In genomic region chr2:173159354-173160311, GRCm38 (mm10) we compare ENCODE assay signal across 8 mouse cellular contexts. TPM values are rescaled to one million over a fixed set of nuclear protein-coding genes. Genes with fewer than 3 reads are reported as not detected.
DNase-seq lines count a peak whose midpoint lies in the region; ATAC-seq and TF ChIP-seq lines count a peak whose summit lies in the region.

No protein-coding gene starts in this region.

- intact Hi-C loops in left cerebral cortex, postnatal 10 days (cut with DNase I) = no loop called here
- intact Hi-C loops in left cerebral cortex, postnatal 36 days (cut with DNase I) = no loop called here

- H3K4me3 ChIP-seq in bone marrow, adult 2 months (replicated peaks; ENCODE audit: control insufficient read depth, low read depth, low read length) = no peak overlapping the region
- no peak overlapping the region for H3K4me3 ChIP-seq in forebrain, postnatal 0 days (ENCODE audit: low read depth, low read length)
- no peak overlapping the region for H3K4me3 ChIP-seq in liver, adult 2 months (ENCODE audit: insufficient read depth, low read depth, low read length)

- no peaks in the 10 kb centered on the region for H3K27me3 ChIP-seq in forebrain, postnatal 0 days (ENCODE audit: insufficient read depth, low read length)
- H3K27me3 ChIP-seq in liver, adult 2 months (ENCODE audit: control insufficient read depth, insufficient read depth, low read length) = no peaks in the 10 kb centered on the region

- H3K79me2 ChIP-seq in liver, adult 2 months (ENCODE audit: control insufficient read depth, insufficient read depth, low read length) = no peaks in the 10 kb centered on the region

- WGBS in bone marrow, adult 2 months = 54% methylated on average over 24 of the region's 24 CpGs
- 55% methylated on average over 24 of the region's 24 CpGs for WGBS in forebrain, postnatal 0 days
- WGBS in liver, adult 2 months = 14% methylated on average over 24 of the region's 24 CpGs

- peak; percentile 71 for TF ChIP-seq CTCF in bone marrow, adult 2 months (IDR thresholded peaks at IDR 0.05; ENCODE audit: control insufficient read depth, insufficient read depth, low read length)
- peak; percentile 84 for TF ChIP-seq CTCF in forebrain, postnatal 0 days (IDR thresholded peaks at IDR 0.05; ENCODE audit: low read depth)
- TF ChIP-seq CTCF in liver, adult 2 months (IDR thresholded peaks at IDR 0.05; ENCODE audit: low read depth, low read length) = peak; percentile 68

- H3K4me1 ChIP-seq in bone marrow, adult 2 months (ENCODE audit: control insufficient read depth, insufficient read depth, low read length) = no peaks in the 10 kb centered on the region
- H3K4me1 ChIP-seq in forebrain, postnatal 0 days (ENCODE audit: insufficient read depth) = no peaks in the 10 kb centered on the region
- H3K4me1 ChIP-seq in liver, adult 2 months (ENCODE audit: control insufficient read depth, insufficient read depth, low read length) = 0 out of 2 replicates have a peak, but pooled peaks cover 1% of the 10 kb centered on the region

- peak; percentile 54 to 67 for DNase-seq in left cerebral cortex, postnatal 10 days (ENCODE audit: extremely low spot score in 1 of 2, low spot score in 2 of 2)
- DNase-seq in left cerebral cortex, postnatal 36 days (ENCODE audit: low spot score in 2 of 2) = no peak
- DNase-seq in forebrain, postnatal 0 days = peak; percentile 70
- DNase-seq in hindlimb bud, embryonic 11.5 days (ENCODE audit: extremely low spot score, low read depth, low spot score) = peak; percentile 94
- peak; percentile 95 for DNase-seq in liver, adult 2 months (ENCODE audit: extremely low read depth, low read depth, low spot score)
- peak; percentile 79 for DNase-seq in naive thymus-derived CD4-positive, alpha-beta T cell, adult 2 months (ENCODE audit: low read depth)
- DNase-seq in testis, postnatal 14 days (ENCODE audit: low spot score) = peak; percentile 80

- no peak overlapping the region for H3K27ac ChIP-seq in bone marrow, adult 2 months (ENCODE audit: control insufficient read depth, insufficient read depth, low read depth, low read length, poor library complexity)
- no peak overlapping the region for H3K27ac ChIP-seq in forebrain, postnatal 0 days (ENCODE audit: low read depth, low read length)
- H3K27ac ChIP-seq in liver, adult 2 months (replicated peaks; ENCODE audit: insufficient read depth, low read depth, low read length) = peak overlapping the region; percentile 25

- TF ChIP-seq POLR2A in bone marrow, adult 2 months (IDR thresholded peaks at IDR 0.05; ENCODE audit: borderline replicate concordance, control insufficient read depth, low read depth, low read length) = no peak
- TF ChIP-seq POLR2A in liver, adult 2 months (IDR thresholded peaks at IDR 0.05; ENCODE audit: extremely low read depth, insufficient read depth, low read length) = peak; percentile 48

- no peaks in the 10 kb centered on the region for H3K9me3 ChIP-seq in forebrain, postnatal 0 days (ENCODE audit: low read length)

- H3K36me3 ChIP-seq in forebrain, postnatal 0 days (ENCODE audit: insufficient read depth) = no peaks in the 10 kb centered on the region
- H3K36me3 ChIP-seq in liver, adult 2 months (ENCODE audit: control insufficient read depth, insufficient read depth, low read length) = peaks cover 22% of the 10 kb centered on the region

- ATAC-seq in forebrain, postnatal 0 days = peak; percentile 86

- no peak overlapping the region for H3K4me2 ChIP-seq in forebrain, postnatal 0 days (ENCODE audit: low read depth)

- no peak overlapping the region for H3K9ac ChIP-seq in forebrain, postnatal 0 days
- 0 out of 2 replicates have a peak overlapping the region, but pooled peaks have one; percentile 2 for H3K9ac ChIP-seq in liver, adult 2 months (ENCODE audit: low read depth, low read length)

RNA-seq across cellular contexts. Expression of gene Pck1, which starts 6.8 kb away (rescaled TPM):
- total RNA-seq in left cerebral cortex, postnatal 10 days (2021) = not detected
- not detected for total RNA-seq in left cerebral cortex, postnatal 36 days (2021)
- 4.9 and 16.4 TPM in 2 replicates for polyA plus RNA-seq in bone marrow, adult 2 months (2011; ENCODE audit: insufficient read depth, insufficient read length, low replicate concordance, missing spikeins)
- total RNA-seq in forebrain, postnatal 0 days (2014; rRNA removed) = not detected in 2 replicates
- polyA plus RNA-seq in forebrain, postnatal 0 days (2015; fragmentation: Nextera tagmentation; extraction: Ambion mirVana) = not detected in 2 replicates
- total RNA-seq in liver, adult 2 months (2014; rRNA removed) = 2,468 and 2,488 TPM in 2 replicates
- 240 and 585 TPM in 2 replicates for polyA plus RNA-seq in liver, adult 2 months (2012; rRNA removed)

RNA-seq across cellular contexts. Expression of gene Ctcfl, which starts 40.3 kb away (rescaled TPM):
- total RNA-seq in left cerebral cortex, postnatal 10 days (2021) = not detected
- total RNA-seq in left cerebral cortex, postnatal 36 days (2021) = under 1 TPM in 1 of 2 experiments, not detected in 1; 0.11 TPM
- polyA plus RNA-seq in bone marrow, adult 2 months (2011; ENCODE audit: insufficient read depth, insufficient read length, low replicate concordance, missing spikeins) = not detected in 2 replicates
- total RNA-seq in forebrain, postnatal 0 days (2014; rRNA removed) = not detected in 2 replicates
- 0.06 TPM in 1 of 2 replicates, not detected in the other for polyA plus RNA-seq in forebrain, postnatal 0 days (2015; fragmentation: Nextera tagmentation; extraction: Ambion mirVana)
- total RNA-seq in liver, adult 2 months (2014; rRNA removed) = 0.27 and 0.46 TPM in 2 replicates
- polyA plus RNA-seq in liver, adult 2 months (2012; rRNA removed) = 0.10 and 0.20 TPM in 2 replicates

RNA-seq across cellular contexts. Expression of gene Zbp1, which starts 59.1 kb away (rescaled TPM):
- total RNA-seq in left cerebral cortex, postnatal 10 days (2021) = under 1 TPM in 1 of 2 experiments, not detected in 1; 0.12 TPM
- total RNA-seq in left cerebral cortex, postnatal 36 days (2021) = not detected
- polyA plus RNA-seq in bone marrow, adult 2 months (2011; ENCODE audit: insufficient read depth, insufficient read length, low replicate concordance, missing spikeins) = 8.1 and 9.1 TPM in 2 replicates
- 0.52 TPM in 1 of 2 replicates, not detected in the other for total RNA-seq in forebrain, postnatal 0 days (2014; rRNA removed)
- polyA plus RNA-seq in forebrain, postnatal 0 days (2015; fragmentation: Nextera tagmentation; extraction: Ambion mirVana) = 0.44 and 0.45 TPM in 2 replicates
- 8.1 and 10.8 TPM in 2 replicates for total RNA-seq in liver, adult 2 months (2014; rRNA removed)
- polyA plus RNA-seq in liver, adult 2 months (2012; rRNA removed) = 9.2 and 13.2 TPM in 2 replicates

Comparison
In these comparisons a context has a peak if more than half of its experiments do, and no peak if none do; other contexts are left out.
1. DNase-seq: peak in left cerebral cortex, postnatal 10 days (2 of 2), forebrain, postnatal 0 days (single experiment), hindlimb bud, embryonic 11.5 days (single experiment), liver, adult 2 months (single experiment), naive thymus-derived CD4-positive, alpha-beta T cell, adult 2 months (single experiment) and testis, postnatal 14 days (single experiment); none in left cerebral cortex, postnatal 36 days (0 of 2).
2. RNA of gene Pck1, which starts 6.8 kb away (total RNA-seq): 2,468 to 2,488 TPM in liver, adult 2 months; not detected in left cerebral cortex, postnatal 36 days, not detected in left cerebral cortex, postnatal 10 days and not detected in forebrain, postnatal 0 days; every median in the first group is over 1,000 times any median in the second.
3. Peak in every context shown above with its lines, with median percentiles within 50 percentile points of each other: CTCF ChIP-seq.